Mouse (Mus musculus): ENCODE data around the gene Reln. TPM values are rescaled to one million over a fixed set of nuclear protein-coding genes. Genes with fewer than 3 reads are reported as not detected.

Gene Reln
- polyA plus RNA-seq, 2 experiments: 3.3 to 6.7 TPM

- no peak for TF ChIP-seq POLR2A (IDR thresholded peaks at IDR 0.05; ENCODE audit: borderline replicate concordance, extremely low read depth, insufficient read depth, insufficient read length)
- H3K4me2 ChIP-seq (replicated peaks; ENCODE audit: low read depth, low read length, severe bottlenecking): no peak overlapping the region
- DNase-seq (ENCODE audit: low spot score) (no peak), ATAC-seq (ENCODE audit: low FRiP score, low read depth) (no peak)
- no peaks in the 10 kb centered on the region for H3K36me3 ChIP-seq (ENCODE audit: control insufficient read depth, insufficient read depth, low read length)
- H3K9ac ChIP-seq (ENCODE audit: low read depth, low read length, severe bottlenecking): no peak overlapping the region
- H3K27me3 ChIP-seq (ENCODE audit: control insufficient read depth, insufficient read depth, low read length): no peaks in the 10 kb centered on the region
- H3K4me3 ChIP-seq (replicated peaks; ENCODE audit: low read length): no peak overlapping the region
- no peaks in the 10 kb centered on the region for H3K9me3 ChIP-seq (ENCODE audit: control insufficient read depth, low read length)
- no peak overlapping the region for H3K27ac ChIP-seq (replicated peaks; ENCODE audit: low read depth, low read length)
- H3K4me1 ChIP-seq (ENCODE audit: control insufficient read depth, insufficient read depth, low read length): no peaks in the 10 kb centered on the region
Measured at GRCm38 (mm10) chr5:21915973-21916372, 428.5 kb downstream of the Reln start.

- Histone ChIP-seq H3K27me3 (ENCODE audit: control insufficient read depth, insufficient read depth, low read length) (no peaks in the 10 kb centered on the region), H3K9me3 (ENCODE audit: control insufficient read depth, low read length) (no peaks in the 10 kb centered on the region), H3K4me1 (ENCODE audit: control insufficient read depth, insufficient read depth, low read length) (no peaks in the 10 kb centered on the region), H3K36me3 (ENCODE audit: control insufficient read depth, insufficient read depth, low read length) (no peaks in the 10 kb centered on the region), H3K4me3 (replicated peaks; ENCODE audit: low read length) (no peak overlapping the region), H3K9ac (ENCODE audit: low read depth, low read length, severe bottlenecking) (no peak overlapping the region), H3K4me2 (replicated peaks; ENCODE audit: low read depth, low read length, severe bottlenecking) (no peak overlapping the region), H3K27ac (replicated peaks; ENCODE audit: low read depth, low read length) (no peak overlapping the region)
- no peak for ATAC-seq (ENCODE audit: low FRiP score, low read depth)
- 67% methylated on average over 3 of the region's 3 CpGs for WGBS
- no peak for DNase-seq (ENCODE audit: low spot score)
- no peak for TF ChIP-seq POLR2A (IDR thresholded peaks at IDR 0.05; ENCODE audit: borderline replicate concordance, extremely low read depth, insufficient read depth, insufficient read length)
Measured at GRCm38 (mm10) chr5:21914776-21915175, 429.7 kb downstream of the Reln start.

GRCm38 (mm10) chr5:21912835-21913530 lies 431.5 kb downstream of the Reln start:
- Histone ChIP-seq H3K36me3 (ENCODE audit: control insufficient read depth, insufficient read depth, low read length) (no peaks in the 10 kb centered on the region), H3K4me1 (ENCODE audit: control insufficient read depth, insufficient read depth, low read length) (no peaks in the 10 kb centered on the region), H3K9me3 (ENCODE audit: control insufficient read depth, low read length) (no peaks in the 10 kb centered on the region), H3K4me2 (replicated peaks; ENCODE audit: low read depth, low read length, severe bottlenecking) (no peak overlapping the region), H3K4me3 (replicated peaks; ENCODE audit: low read length) (no peak overlapping the region), H3K27ac (replicated peaks; ENCODE audit: low read depth, low read length) (no peak overlapping the region), H3K27me3 (ENCODE audit: control insufficient read depth, insufficient read depth, low read length) (no peaks in the 10 kb centered on the region), H3K9ac (ENCODE audit: low read depth, low read length, severe bottlenecking) (no peak overlapping the region)
- TF ChIP-seq POLR2A (IDR thresholded peaks at IDR 0.05; ENCODE audit: borderline replicate concordance, extremely low read depth, insufficient read depth, insufficient read length): no peak
- 78% methylated on average over 23 of the region's 23 CpGs for WGBS
- no peak for DNase-seq (ENCODE audit: low spot score)
- ATAC-seq (ENCODE audit: low FRiP score, low read depth): no peak

DNA sequence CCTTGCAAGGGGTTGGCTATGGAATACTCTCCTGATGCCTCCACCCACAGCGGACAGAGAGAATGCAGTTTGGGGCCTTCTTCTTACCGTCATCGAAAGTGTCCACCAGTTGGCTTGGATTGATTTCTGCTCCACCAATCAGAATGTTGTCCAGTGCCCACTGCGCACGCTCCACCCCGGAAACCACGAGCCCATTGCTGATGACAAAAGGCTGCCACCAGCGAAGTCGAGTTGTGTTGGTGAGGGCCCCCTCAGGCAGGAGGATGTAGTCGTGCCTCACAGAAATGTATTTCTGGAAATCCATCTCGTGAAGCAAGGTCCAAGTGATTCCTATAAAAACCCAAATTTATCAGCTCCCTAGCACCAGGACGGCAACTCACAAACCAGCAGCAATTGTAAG lies 433.8 kb downstream of the Reln start:
- no peak overlapping the region for H3K9ac ChIP-seq (ENCODE audit: low read depth, low read length, severe bottlenecking)
- no peaks in the 10 kb centered on the region for H3K9me3 ChIP-seq (ENCODE audit: control insufficient read depth, low read length)
- TF ChIP-seq POLR2A (IDR thresholded peaks at IDR 0.05; ENCODE audit: borderline replicate concordance, extremely low read depth, insufficient read depth, insufficient read length): no peak
- DNase-seq (ENCODE audit: low spot score) (no peak), ATAC-seq (ENCODE audit: low FRiP score, low read depth) (no peak)
- H3K27ac ChIP-seq (replicated peaks; ENCODE audit: low read depth, low read length): no peak overlapping the region
- H3K4me2 ChIP-seq (replicated peaks; ENCODE audit: low read depth, low read length, severe bottlenecking): no peak overlapping the region
- H3K4me3 ChIP-seq (replicated peaks; ENCODE audit: low read length): no peak overlapping the region
- WGBS: 93% methylated on average over 12 of the region's 12 CpGs
- H3K4me1 ChIP-seq (ENCODE audit: control insufficient read depth, insufficient read depth, low read length): no peaks in the 10 kb centered on the region
- H3K36me3 ChIP-seq (ENCODE audit: control insufficient read depth, insufficient read depth, low read length): no peaks in the 10 kb centered on the region
- no peaks in the 10 kb centered on the region for H3K27me3 ChIP-seq (ENCODE audit: control insufficient read depth, insufficient read depth, low read length)

- Histone ChIP-seq H3K4me3 (replicated peaks; ENCODE audit: low read length) (no peak overlapping the region), H3K4me2 (replicated peaks; ENCODE audit: low read depth, low read length, severe bottlenecking) (no peak overlapping the region), H3K27me3 (ENCODE audit: control insufficient read depth, insufficient read depth, low read length) (no peaks in the 10 kb centered on the region), H3K9me3 (ENCODE audit: control insufficient read depth, low read length) (no peaks in the 10 kb centered on the region), H3K4me1 (ENCODE audit: control insufficient read depth, insufficient read depth, low read length) (no peaks in the 10 kb centered on the region), H3K27ac (replicated peaks; ENCODE audit: low read depth, low read length) (no peak overlapping the region), H3K36me3 (ENCODE audit: control insufficient read depth, insufficient read depth, low read length) (no peaks in the 10 kb centered on the region), H3K9ac (ENCODE audit: low read depth, low read length, severe bottlenecking) (no peak overlapping the region)
- no peak for TF ChIP-seq POLR2A (IDR thresholded peaks at IDR 0.05; ENCODE audit: borderline replicate concordance, extremely low read depth, insufficient read depth, insufficient read length)
- DNase-seq (ENCODE audit: low spot score) (no peak), ATAC-seq (ENCODE audit: low FRiP score, low read depth) (no peak)
- WGBS: 81% methylated on average over 3 of the region's 3 CpGs
Measured at GRCm38 (mm10) chr5:21909713-21910112, 434.8 kb downstream of the Reln start.
